Mouse (Mus musculus): Measurements from ENCODE around the gene Gfm2. TPM values are rescaled to one million over a fixed set of nuclear protein-coding genes. Genes with fewer than 3 reads are reported as not detected.

Gfm2 gene
- total RNA-seq, 2 experiments from 2014 or later: 24.2 to 27.9 TPM

DNA sequence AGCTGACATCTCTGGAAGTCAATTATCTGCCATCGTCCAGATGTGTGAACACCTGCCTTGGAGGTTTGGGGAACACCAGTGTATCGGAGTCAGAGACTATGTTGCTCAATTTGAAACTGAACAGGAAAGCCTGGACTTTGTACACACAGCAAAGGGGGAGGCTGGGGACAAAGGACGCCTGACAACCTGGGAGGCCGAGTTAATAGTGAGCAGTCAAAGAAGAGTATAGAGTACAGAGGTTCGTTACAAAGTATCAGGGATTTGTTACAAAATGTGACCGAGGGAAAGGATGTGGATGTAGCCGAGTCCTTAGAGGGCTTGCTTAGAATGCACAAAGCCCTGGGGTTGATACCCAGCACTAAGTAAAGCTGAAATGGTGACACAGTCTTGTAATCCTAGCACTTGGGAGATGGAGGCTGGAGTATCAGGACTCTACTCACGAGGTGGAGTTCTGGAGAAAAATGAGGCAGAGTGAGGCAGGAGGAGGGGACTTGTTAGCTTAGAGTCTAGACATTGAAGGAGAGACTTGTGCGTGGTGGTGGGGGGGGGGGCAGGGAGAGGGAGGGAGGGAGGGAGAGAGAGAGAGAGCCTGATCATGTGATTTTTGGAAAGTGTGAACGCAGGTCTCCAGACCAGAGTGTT, 86.7 kb downstream of the Gfm2 start:
- ATAC-seq (replicated peaks; ENCODE audit: poor library complexity, severe bottlenecking): no peak

DNA sequence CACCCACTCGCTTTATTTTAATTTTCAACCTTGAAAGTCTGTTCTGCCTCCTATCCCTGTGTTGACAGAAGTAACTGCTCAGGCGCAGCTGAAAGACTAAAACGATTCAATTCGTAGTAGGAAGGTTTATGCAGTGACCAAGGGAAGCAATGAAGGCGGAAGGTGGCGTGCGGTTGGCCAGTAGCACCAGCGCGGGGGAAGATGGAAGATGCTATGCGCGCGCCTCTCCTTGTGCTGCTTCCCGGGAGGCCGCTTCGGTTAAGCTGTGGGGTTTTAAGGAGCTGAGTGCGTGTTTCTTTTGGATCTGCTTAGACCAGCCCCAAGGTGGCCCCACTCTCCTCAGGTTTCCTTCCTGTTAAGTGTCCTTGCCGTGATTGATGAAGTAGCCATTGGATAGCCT, 87.4 kb downstream of the Gfm2 start:
- no peak for ATAC-seq (replicated peaks; ENCODE audit: poor library complexity, severe bottlenecking)

DNA sequence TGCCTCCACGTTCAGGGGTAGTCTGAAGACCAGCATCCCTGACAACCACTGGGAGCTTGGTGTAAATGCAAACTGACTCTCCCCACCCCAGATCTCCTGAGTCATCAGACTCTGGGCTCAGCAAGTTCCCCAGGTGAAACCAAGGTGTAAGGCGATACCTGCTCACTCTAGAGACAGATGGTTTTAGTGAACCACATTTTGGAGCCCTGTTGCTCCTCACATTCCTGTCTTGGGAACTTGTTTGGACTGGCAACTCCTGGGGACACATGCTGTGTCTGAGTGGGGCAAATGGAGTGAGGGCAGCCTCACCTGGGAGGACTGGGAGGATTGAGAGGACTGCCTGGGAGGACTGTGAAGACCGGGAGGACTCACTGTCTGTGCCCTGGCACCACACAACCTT, 90.1 kb downstream of the Gfm2 start:
- ATAC-seq (replicated peaks; ENCODE audit: poor library complexity, severe bottlenecking): no peak

DNA sequence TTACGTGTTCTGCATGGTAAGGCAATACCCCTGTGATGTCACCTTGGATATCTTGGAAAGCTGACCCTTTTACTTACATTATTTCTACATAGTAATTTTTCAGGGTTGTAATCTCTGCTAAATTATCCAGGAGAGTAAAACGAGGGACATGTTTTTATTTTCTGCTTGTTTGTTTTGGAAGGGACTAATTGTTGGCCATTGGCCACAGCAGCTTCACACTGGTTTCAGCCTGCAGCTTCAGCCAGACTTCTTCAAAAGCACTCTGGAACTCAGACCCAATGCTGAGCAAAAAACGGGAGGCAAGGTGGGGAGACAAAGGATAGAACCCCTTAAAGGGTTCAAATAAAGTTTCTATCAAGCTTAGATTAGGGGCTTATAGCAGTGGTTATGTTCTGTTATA, 92.4 kb downstream of the Gfm2 start:
- ATAC-seq (replicated peaks; ENCODE audit: poor library complexity, severe bottlenecking): no peak

Other genes starting within 250 kb of the Gfm2 start
- gene Gcnt4, start 213.2 kb upstream of the Gfm2 start, total RNA-seq (2014; fragmentation: Nextera tagmentation): 0.69 and 1.1 TPM in 2 replicates
- gene Gcnt4, start 213.2 kb upstream of the Gfm2 start, total RNA-seq (2017): 0.65 and 0.88 TPM in 2 replicates
- gene 1700029F12Rik, start 103.6 kb upstream of the Gfm2 start, total RNA-seq (2014; fragmentation: Nextera tagmentation): not detected in 2 replicates
- not detected in 2 replicates for gene 1700029F12Rik, start 103.6 kb upstream of the Gfm2 start, total RNA-seq (2017)
- not detected in 2 replicates for gene Fam169a, start 70.7 kb upstream of the Gfm2 start, total RNA-seq (2014; fragmentation: Nextera tagmentation)
- gene Fam169a, start 70.7 kb upstream of the Gfm2 start, total RNA-seq (2017): 0.47 and 0.88 TPM in 2 replicates
- gene Gm6169, start 38.7 kb upstream of the Gfm2 start, total RNA-seq (2014; fragmentation: Nextera tagmentation): 0.47 and 5.7 TPM in 2 replicates
- 1.4 TPM in 1 of 2 replicates, not detected in the other for gene Gm6169, start 38.7 kb upstream of the Gfm2 start, total RNA-seq (2017)
- gene Nsa2, start within 50 bp of the Gfm2 start, total RNA-seq (2014; fragmentation: Nextera tagmentation): 192 and 208 TPM in 2 replicates
- 335 and 341 TPM in 2 replicates for gene Nsa2, start within 50 bp of the Gfm2 start, total RNA-seq (2017)
- 27.7 and 33.3 TPM in 2 replicates for gene Hexb, start 60.4 kb downstream of the Gfm2 start, total RNA-seq (2014; fragmentation: Nextera tagmentation)
- gene Hexb, start 60.4 kb downstream of the Gfm2 start, total RNA-seq (2017): 31.8 and 32.1 TPM in 2 replicates
- gene Enc1, start 103.2 kb downstream of the Gfm2 start, total RNA-seq (2014; fragmentation: Nextera tagmentation): 1.3 and 3.8 TPM in 2 replicates
- gene Enc1, start 103.2 kb downstream of the Gfm2 start, total RNA-seq (2017): 2.4 and 2.5 TPM in 2 replicates